Mouse (Mus musculus) hindbrain, embryonic 16.5 days (tissue): ENCODE data around the gene Enox1. TPM values are rescaled to one million over a fixed set of nuclear protein-coding genes. Genes with fewer than 3 reads are reported as not detected.
"Not testable (repeated sequence)": the region's sequence is repeated elsewhere in the genome, so short reads cannot be mapped to it uniquely, and the experiment has no call there.

ENCODE experiments used
- ATAC-seq: fragments of 200-750 bp; cut with Nextera tagmentation; 2 replicates; pipeline ENCODE4 v1.8.0; 2017; ENCODE audit warnings: moderate TSS enrichment, moderate library complexity
- H3K27ac ChIP-seq: fragments of 300-500 bp; sonication (generic); 2 replicates; pipeline ENCODE4 v1.5.1; 2014; ENCODE audit warnings: low read depth, mild to moderate bottlenecking, control low read depth, low read length, moderate library complexity
- H3K27me3 ChIP-seq: fragments of 300-500 bp; sonication (generic); replicated peaks from 2 replicates; pipeline ENCODE4 v1.6.1; 2014; ENCODE audit warnings: low read length; ENCODE audit not compliant: control insufficient read depth, insufficient read depth
- H3K36me3 ChIP-seq: fragments of 300-500 bp; sonication (generic); 2 replicates; pipeline ENCODE4 v1.6.1; 2014; ENCODE audit warnings: mild to moderate bottlenecking, low read length, moderate library complexity, mixed read lengths; ENCODE audit not compliant: control insufficient read depth, insufficient read depth
- H3K4me1 ChIP-seq: fragments of 300-500 bp; sonication (generic); 2 replicates; pipeline ENCODE4 v1.6.1; 2014; ENCODE audit warnings: low read depth, low read length; ENCODE audit not compliant: control insufficient read depth, insufficient read depth
- H3K4me2 ChIP-seq: fragments of 300-500 bp; sonication (generic); 2 replicates; pipeline ENCODE4 v1.6.1; 2014; ENCODE audit warnings: mild to moderate bottlenecking, low read length, control low read depth, moderate library complexity
- H3K4me3 ChIP-seq: fragments of 300-500 bp; sonication (generic); 2 replicates; pipeline ENCODE4 v1.5.1; 2014; ENCODE audit warnings: mild to moderate bottlenecking, low read length, control low read depth, moderate library complexity
- H3K9ac ChIP-seq: fragments of 300-500 bp; sonication (generic); 2 replicates; pipeline ENCODE4 v1.6.1; 2014; ENCODE audit warnings: low read depth, mild to moderate bottlenecking, control low read depth, low read length, moderate library complexity
- H3K9me3 ChIP-seq: fragments of 300-500 bp; sonication (generic); 2 replicates; pipeline ENCODE4 v1.6.1; 2014; ENCODE audit warnings: mild to moderate bottlenecking, low read length, moderate library complexity; ENCODE audit not compliant: control insufficient read depth
- WGBS: fragments of 180-500 bp; shearing (Covaris S2); extraction: QIAGEN DNeasy Blood & Tissue Kit; methylation state at CpG from one replicate; pipeline ENCODE4 v1.1.7; 2014; 5-methylcytosine and 5-hydroxymethylcytosine counted together
- polyA plus RNA-seq: library from polyadenylated mRNA; unstranded; fragments of >200 nt; fragmentation: Nextera tagmentation; extraction: Ambion mirVana; gene quantifications from 2 replicates; pipeline ENCODE4 v1.2.1, GENCODE M21; 2015

Enox1 gene
- polyA plus RNA-seq, result 35.7 and 37.1 TPM in 2 replicates

- Histone ChIP-seq H3K27me3 (no peaks in the 10 kb centered on the region), H3K9me3 (no peaks in the 10 kb centered on the region), H3K4me3 (peak within 1 kb of the TSS; percentile 85), H3K4me1 (peaks cover 25% of the 10 kb centered on the region), H3K27ac (peak within 1 kb of the TSS; percentile 89), H3K36me3 (no peaks in the 10 kb centered on the region), H3K9ac (peak within 1 kb of the TSS; percentile 91), H3K4me2 (peak within 1 kb of the TSS; percentile 91)
- under 1% methylated on average over 70 of the region's 73 CpGs for WGBS
- ATAC-seq, result peak; percentile 92
Measured at GRCm38 (mm10) chr14:77156222-77156910, at the start of gene Enox1. Gene Enox1, plus strand, starts transcription at chr14:77156763.

- H3K9ac ChIP-seq, H3K4me3 ChIP-seq, H3K4me2 ChIP-seq, ATAC-seq, H3K4me1 ChIP-seq, H3K27me3 ChIP-seq, H3K36me3 ChIP-seq, H3K27ac ChIP-seq, H3K9me3 ChIP-seq: not testable (repeated sequence)
- WGBS, result 42% methylated on average over 5 of the region's 5 CpGs
Measured at GRCm38 (mm10) chr14:77110622-77111021, 45.9 kb upstream of the Enox1 start.

- no peaks in the 10 kb centered on the region for H3K9me3 ChIP-seq
- H3K4me2 ChIP-seq, result no peak overlapping the region
- no peaks in the 10 kb centered on the region for H3K4me1 ChIP-seq
- no peak overlapping the region for H3K27ac ChIP-seq
- no peak for ATAC-seq
- WGBS, result 93% methylated on average over 5 of the region's 5 CpGs
- H3K9ac ChIP-seq, result no peak overlapping the region
- no peak overlapping the region for H3K4me3 ChIP-seq
- no peaks in the 10 kb centered on the region for H3K36me3 ChIP-seq
- no peaks in the 10 kb centered on the region for H3K27me3 ChIP-seq
Measured at GRCm38 (mm10) chr14:77130612-77131011, 26.0 kb upstream of the Enox1 start.

GRCm38 (mm10) chr14:77136936-77137335 is 19.6 kb upstream of the Enox1 start:
- Histone ChIP-seq H3K4me1 (peaks cover 1% of the 10 kb centered on the region; the same call in 1 of the 2 replicates), H3K36me3 (no peaks in the 10 kb centered on the region), H3K27ac (no peak overlapping the region), H3K9me3 (no peaks in the 10 kb centered on the region), H3K4me3 (no peak overlapping the region), H3K27me3 (no peaks in the 10 kb centered on the region), H3K4me2 (no peak overlapping the region), H3K9ac (no peak overlapping the region)
- ATAC-seq, result no peak
- WGBS, result 48% methylated on average over 6 of the region's 6 CpGs

GRCm38 (mm10) chr14:77141324-77142282 is 15.0 kb upstream of the Enox1 start:
- Histone ChIP-seq H3K9ac (no peak overlapping the region; the same call in 1 of the 2 replicates), H3K4me1 (peaks cover 3% of the 10 kb centered on the region; the same call in 1 of the 2 replicates), H3K27ac (no peak overlapping the region), H3K4me2 (no peak overlapping the region), H3K4me3 (no peak overlapping the region), H3K9me3 (no peaks in the 10 kb centered on the region), H3K27me3 (no peaks in the 10 kb centered on the region), H3K36me3 (no peaks in the 10 kb centered on the region)
- peak; percentile 91 for ATAC-seq
- 31% methylated on average over 17 of the region's 17 CpGs for WGBS

GRCm38 (mm10) chr14:77145103-77145502 is 11.5 kb upstream of the Enox1 start:
- no peak overlapping the region for H3K27ac ChIP-seq
- H3K4me3 ChIP-seq, result no peak overlapping the region
- no peak overlapping the region for H3K9ac ChIP-seq
- no peak for ATAC-seq
- peaks cover 3% of the 10 kb centered on the region; the same call in 1 of the 2 replicates for H3K4me1 ChIP-seq
- no peak overlapping the region for H3K4me2 ChIP-seq
- no peaks in the 10 kb centered on the region for H3K36me3 ChIP-seq
- H3K9me3 ChIP-seq, result no peaks in the 10 kb centered on the region
- WGBS, result 91% methylated on average over 4 of the region's 4 CpGs
- H3K27me3 ChIP-seq, result no peaks in the 10 kb centered on the region

GRCm38 (mm10) chr14:77147635-77148034 is 8.9 kb upstream of the Enox1 start:
- Histone ChIP-seq H3K9me3 (no peaks in the 10 kb centered on the region), H3K4me2 (no peak overlapping the region), H3K4me3 (no peak overlapping the region), H3K9ac (no peak overlapping the region), H3K27ac (no peak overlapping the region), H3K4me1 (no peaks in the 10 kb centered on the region), H3K36me3 (no peaks in the 10 kb centered on the region), H3K27me3 (no peaks in the 10 kb centered on the region)
- ATAC-seq, result no peak
- 93% methylated on average over 1 of the region's 1 CpGs for WGBS

- Histone ChIP-seq H3K27ac (no peak overlapping the region), H3K9ac (no peak overlapping the region), H3K4me3 (no peak overlapping the region), H3K9me3 (no peaks in the 10 kb centered on the region), H3K36me3 (no peaks in the 10 kb centered on the region), H3K4me1 (peaks cover 5% of the 10 kb centered on the region; the same call in 1 of the 2 replicates), H3K4me2 (no peak overlapping the region), H3K27me3 (no peaks in the 10 kb centered on the region)
- WGBS, result 72% methylated on average over 6 of the region's 6 CpGs
- ATAC-seq, result no peak
Measured at GRCm38 (mm10) chr14:77150556-77150955, 6.0 kb upstream of the Enox1 start.

GRCm38 (mm10) chr14:77151431-77151830 is 5.1 kb upstream of the Enox1 start:
- H3K27ac ChIP-seq, result no peak overlapping the region
- no peaks in the 10 kb centered on the region for H3K9me3 ChIP-seq
- H3K36me3 ChIP-seq, result no peaks in the 10 kb centered on the region
- H3K4me1 ChIP-seq, result peaks cover 9% of the 10 kb centered on the region; the same call in 1 of the 2 replicates
- H3K27me3 ChIP-seq, result no peaks in the 10 kb centered on the region
- no peak overlapping the region for H3K4me2 ChIP-seq
- no peak overlapping the region for H3K4me3 ChIP-seq
- no peak for ATAC-seq
- 85% methylated on average over 7 of the region's 7 CpGs for WGBS
- H3K9ac ChIP-seq, result no peak overlapping the region
